Mouse (Mus musculus) bone marrow macrophage, adult 2 months (primary cell): ENCODE measurements at regions not wholly inside any gene's neighbourhood (a gene's known extent, or its start where the extent isn't known, plus 50 kb on each side); places are given as distances from the start of the nearest gene placed in this dataset.

Source experiments
- H3K27ac ChIP-seq: 2 replicates; pipeline ENCODE4 v1.5.1; 2012; ENCODE audit warnings: low read depth, low read length; ENCODE audit not compliant: insufficient read depth
- H3K4me1 ChIP-seq: 2 replicates; pipeline ENCODE4 v1.6.1; 2012; ENCODE audit warnings: low read length; ENCODE audit not compliant: control insufficient read depth, insufficient read depth
- H3K4me3 ChIP-seq: 2 replicates; pipeline ENCODE4 v1.5.1; 2012; ENCODE audit warnings: mild to moderate bottlenecking, low read length, moderate library complexity; ENCODE audit not compliant: insufficient read depth
- CTCF ChIP-seq: IDR thresholded peaks from 2 replicates; pipeline ENCODE4 v1.5.1; 2012; ENCODE audit warnings: low read depth, mild to moderate bottlenecking, low read length, moderate library complexity
- POLR2A ChIP-seq: IDR thresholded peaks from 2 replicates; pipeline ENCODE4 v1.6.1; 2012; ENCODE audit warnings: mild to moderate bottlenecking, low read depth, low read length, borderline replicate concordance

- Histone ChIP-seq H3K4me3 (no peak overlapping the region), H3K27ac (no peak overlapping the region), H3K4me1 (no peaks in the 10 kb centered on the region)
- no peak for TF ChIP-seq CTCF
- TF ChIP-seq POLR2A, result no peak
These were observed 319.2 kb upstream of the 4930452B06Rik start for GRCm38 (mm10) chr14:8985086-8985793.

- TF ChIP-seq POLR2A, result no peak
- TF ChIP-seq CTCF, result no peak
- Histone ChIP-seq H3K27ac (no peak overlapping the region), H3K4me3 (no peak overlapping the region), H3K4me1 (no peaks in the 10 kb centered on the region)
These were observed 295.5 kb upstream of the 4930452B06Rik start for GRCm38 (mm10) chr14:8961554-8961953.

GRCm38 (mm10) chr14:8952853-8953397 lies 286.9 kb upstream of the 4930452B06Rik start:
- TF ChIP-seq POLR2A (no peak), CTCF (no peak)
- no peaks in the 10 kb centered on the region for H3K4me1 ChIP-seq

GRCm38 (mm10) chr14:8948751-8949150 lies 282.7 kb upstream of the 4930452B06Rik start:
- TF ChIP-seq POLR2A (no peak), CTCF (no peak)
- Histone ChIP-seq H3K4me3 (no peak overlapping the region), H3K4me1 (no peaks in the 10 kb centered on the region), H3K27ac (no peak overlapping the region)

More at GRCm38 (mm10) chr14:8952853-8953397, 286.9 kb upstream of the 4930452B06Rik start:
- Histone ChIP-seq H3K27ac (no peak overlapping the region), H3K4me3 (no peak overlapping the region)

GRCm38 (mm10) chr14:8946851-8947625 lies 281.0 kb upstream of the 4930452B06Rik start:
- Histone ChIP-seq H3K4me3 (no peak overlapping the region), H3K27ac (no peak overlapping the region), H3K4me1 (no peaks in the 10 kb centered on the region)
- TF ChIP-seq CTCF, result no peak
- TF ChIP-seq POLR2A, result no peak

- Histone ChIP-seq H3K4me1 (no peaks in the 10 kb centered on the region), H3K4me3 (no peak overlapping the region), H3K27ac (no peak overlapping the region)
- no peak for TF ChIP-seq CTCF
- TF ChIP-seq POLR2A, result no peak
These were observed 269.1 kb upstream of the 4930452B06Rik start for GRCm38 (mm10) chr14:8935121-8935520.
